Mouse (Mus musculus) C2C12 (cell line): ENCODE data around the gene Pipox. TPM values are rescaled to one million over a fixed set of nuclear protein-coding genes. Genes with fewer than 3 reads are reported as not detected.

Source experiments
- H3K27me3 ChIP-seq: one replicate; pipeline ENCODE4 v1.6.1; 2011; ENCODE audit not compliant: control insufficient read depth, insufficient read depth, insufficient read length
- H3K36me3 ChIP-seq: one replicate; pipeline ENCODE4 v1.6.1; 2011; ENCODE audit not compliant: control insufficient read depth, insufficient read depth
- H3K4me3 ChIP-seq: one replicate; pipeline ENCODE4 v1.5.1; 2011; ENCODE audit warnings: mild to moderate bottlenecking, control low read depth; ENCODE audit not compliant: poor library complexity, insufficient read depth, severe bottlenecking
- H3K79me2 ChIP-seq: one replicate; pipeline ENCODE4 v1.6.1; 2011; ENCODE audit not compliant: control insufficient read depth, insufficient read depth
- H3K79me3 ChIP-seq: one replicate; pipeline ENCODE4 v1.6.1; 2011; ENCODE audit warnings: low read depth, control low read depth
- H3ac ChIP-seq: one replicate; pipeline ENCODE3; 2011; ENCODE audit warnings: low read depth; ENCODE audit not compliant: control insufficient read depth, insufficient read length
- CEBPB ChIP-seq: IDR thresholded peaks from one replicate; pipeline ENCODE4 v1.6.1; 2011; ENCODE audit warnings: low read depth, mild to moderate bottlenecking, control low read depth, moderate library complexity
- CTCF ChIP-seq: IDR thresholded peaks from one replicate; pipeline ENCODE4 v1.5.1; 2011; ENCODE audit not compliant: control insufficient read depth, insufficient read depth, insufficient read length
- FOSL1 ChIP-seq: IDR thresholded peaks from one replicate; pipeline ENCODE4 v1.8.0; 2011; ENCODE audit warnings: mild to moderate bottlenecking, low read length; ENCODE audit not compliant: poor library complexity, insufficient read depth, severe bottlenecking
- MAX ChIP-seq: IDR thresholded peaks from one replicate; pipeline ENCODE4 v1.6.1; 2011; ENCODE audit warnings: mild to moderate bottlenecking, control low read depth
- MYOD1 ChIP-seq: IDR thresholded peaks from one replicate; pipeline ENCODE4 v1.6.1; 2011; ENCODE audit warnings: low read depth; ENCODE audit not compliant: control insufficient read depth, insufficient read length
- MYOG ChIP-seq: IDR thresholded peaks from one replicate; pipeline ENCODE4 v1.6.1; 2011; ENCODE audit not compliant: control insufficient read depth, insufficient read length; ENCODE audit errors: extremely low read depth
- USF1 ChIP-seq: IDR thresholded peaks from one replicate; pipeline ENCODE4 v1.6.1; 2011; ENCODE audit warnings: low read depth, mild to moderate bottlenecking, control low read depth, moderate library complexity
- polyA plus RNA-seq: library from polyadenylated mRNA; unstranded; fragments of >200 nt; fragmentation: generic; extraction: Trizol; gene quantifications from one replicate; pipeline ENCODE4 v1.2.1, GENCODE M21; 2012; ENCODE audit warnings: missing spikeins

Gene Pipox
- polyA plus RNA-seq, 1 experiment: not detected

DNA sequence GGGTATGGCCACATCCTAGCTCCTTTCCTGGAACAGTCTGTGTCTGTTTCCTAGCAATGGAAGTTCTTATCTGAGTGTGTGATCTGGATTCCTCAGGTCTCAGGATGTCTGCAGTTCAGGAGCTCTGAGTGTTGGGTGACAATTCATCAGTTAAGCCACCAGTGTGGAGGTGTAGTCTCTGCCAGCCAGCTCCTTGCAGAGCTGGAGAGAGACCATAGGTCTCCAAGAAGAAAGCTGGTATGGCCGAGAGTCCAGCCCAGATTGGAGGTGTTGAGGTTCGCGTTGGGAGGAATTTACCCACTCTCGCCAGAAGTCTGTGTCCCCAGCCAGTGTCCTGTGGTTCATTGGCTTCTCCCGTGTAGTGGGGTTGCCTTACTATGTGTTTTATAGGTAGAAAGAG is 38.7 kb upstream of the Pipox start:
- Histone ChIP-seq H3K79me3 (no peaks in the 10 kb centered on the region), H3K79me2 (no peaks in the 10 kb centered on the region), H3K27me3 (peaks cover 64% of the 10 kb centered on the region), H3K4me3 (no peak overlapping the region), H3ac (no peak overlapping the region), H3K36me3 (no peaks in the 10 kb centered on the region)
- no peak for TF ChIP-seq FOSL1
- no peak for TF ChIP-seq MYOD1
- TF ChIP-seq CTCF: no peak
- TF ChIP-seq USF1: no peak
- TF ChIP-seq MAX: no peak
- no peak for TF ChIP-seq CEBPB
- TF ChIP-seq MYOG: no peak

- H3ac ChIP-seq: no peak overlapping the region
- H3K4me3 ChIP-seq: no peak overlapping the region
- peaks cover 59% of the 10 kb centered on the region for H3K27me3 ChIP-seq
Measured at GRCm38 (mm10) chr11:77931541-77932433, 37.9 kb upstream of the Pipox start.

GRCm38 (mm10) chr11:77930751-77931540 is 37.0 kb upstream of the Pipox start, which contains the start of gene Sez6:
Gene Sez6 (plus strand): TSS chr11:77930800.
- H3K79me3 ChIP-seq: no peaks in the 10 kb centered on the region
- TF ChIP-seq FOSL1: no peak
- no peak for TF ChIP-seq MYOD1
- TF ChIP-seq CEBPB: no peak
- TF ChIP-seq MAX: no peak
- TF ChIP-seq USF1: no peak
- TF ChIP-seq MYOG: no peak
- no peak for TF ChIP-seq CTCF
- no peaks in the 10 kb centered on the region for H3K36me3 ChIP-seq
- peaks cover 55% of the 10 kb centered on the region for H3K27me3 ChIP-seq
- no peak within 1 kb of the TSS for H3ac ChIP-seq
- no peak within 1 kb of the TSS for H3K4me3 ChIP-seq
- no peaks in the 10 kb centered on the region for H3K79me2 ChIP-seq

More at GRCm38 (mm10) chr11:77931541-77932433, 37.9 kb upstream of the Pipox start:
- TF ChIP-seq FOSL1 (no peak), CEBPB (no peak), MAX (no peak)
- Histone ChIP-seq H3K79me3 (no peaks in the 10 kb centered on the region), H3K36me3 (no peaks in the 10 kb centered on the region), H3K79me2 (no peaks in the 10 kb centered on the region)

DNA sequence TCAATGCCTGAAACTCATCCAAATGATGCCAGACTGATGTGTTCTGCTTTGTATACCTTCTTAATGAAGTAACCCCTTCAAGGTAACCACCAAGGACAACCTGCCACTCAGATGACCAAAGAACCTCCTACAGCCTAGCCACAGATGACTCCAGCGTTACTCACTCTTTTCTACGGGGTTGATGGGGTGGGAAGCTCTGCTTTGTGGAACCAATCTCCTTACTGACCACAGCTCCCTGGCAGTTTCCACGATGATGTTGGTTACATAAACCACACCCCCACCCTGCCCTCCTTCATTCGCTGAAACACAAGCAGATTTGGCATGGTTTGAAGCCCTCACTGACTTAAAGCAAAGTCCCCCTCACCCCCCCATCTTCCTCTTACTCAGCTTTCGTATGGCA is 33.9 kb upstream of the Pipox start:
- no peaks in the 10 kb centered on the region for H3K79me2 ChIP-seq
- TF ChIP-seq FOSL1: peak; percentile 73
- TF ChIP-seq MYOD1: no peak
- no peak for TF ChIP-seq CTCF
- no peak for TF ChIP-seq MAX
- no peak overlapping the region for H3K4me3 ChIP-seq
- no peaks in the 10 kb centered on the region for H3K36me3 ChIP-seq
- no peak overlapping the region for H3ac ChIP-seq
- no peaks in the 10 kb centered on the region for H3K79me3 ChIP-seq
- H3K27me3 ChIP-seq: peaks cover 50% of the 10 kb centered on the region

GRCm38 (mm10) chr11:77926666-77927065 is 32.8 kb upstream of the Pipox start:
- TF ChIP-seq FOSL1 (no peak), CTCF (no peak), MYOD1 (no peak), MYOG (no peak)
- Histone ChIP-seq H3K27me3 (peaks cover 46% of the 10 kb centered on the region), H3K36me3 (no peaks in the 10 kb centered on the region), H3K79me3 (no peaks in the 10 kb centered on the region), H3K4me3 (no peak overlapping the region), H3K79me2 (no peaks in the 10 kb centered on the region), H3ac (no peak overlapping the region)
